Mouse (Mus musculus) adrenal gland, adult 10 weeks (tissue): ENCODE data around the gene Prss1. TPM values are rescaled to one million over a fixed set of nuclear protein-coding genes. Genes with fewer than 3 reads are reported as not detected.

Experiments
- polyA plus RNA-seq: library from polyadenylated mRNA; stranded (reverse); fragments of 350-450 nt; fragmentation: Illumina TruSeq; extraction: RNeasy Lipid Tissue Mini Kit (QIAGEN cat#74804); gene quantifications from one replicate; pipeline ENCODE4 v1.2.3, GENCODE M21; 2014; ENCODE audit warnings: low read depth, low replicate concordance

The Prss1 gene
- not detected for polyA plus RNA-seq

GRCm38 (mm10) chr6:41458632-41459031 lies at the start of gene Prss1:
Gene Prss1, plus strand, starts transcription at chr6:41458932.

GRCm38 (mm10) chr6:41446045-41446444 lies 12.7 kb upstream of the Prss1 start, which contains the start of gene Gm10334:
Gene Gm10334, minus strand, starts transcription at chr6:41446145.

Other genes with a start within 250 kb of the Prss1 start
- not detected for gene Try4, start 156.7 kb upstream of the Prss1 start, polyA plus RNA-seq
- gene Try5, start 142.1 kb upstream of the Prss1 start, polyA plus RNA-seq = 0.87 TPM
- gene Try10, start 104.8 kb upstream of the Prss1 start, polyA plus RNA-seq = not detected
- gene Prss3, start 81.3 kb upstream of the Prss1 start, polyA plus RNA-seq = not detected
- not detected for gene Gm5771, start 66.6 kb upstream of the Prss1 start, polyA plus RNA-seq
- not detected for gene Gm10334, start 12.8 kb upstream of the Prss1 start, polyA plus RNA-seq
- 1.1 TPM for gene Prss2, start 62.9 kb downstream of the Prss1 start, polyA plus RNA-seq
- gene Ephb6, start 146.6 kb downstream of the Prss1 start, polyA plus RNA-seq = 0.23 TPM
- not detected for gene Trpv6, start 177.5 kb downstream of the Prss1 start, polyA plus RNA-seq
- not detected for gene Trpv5, start 221.8 kb downstream of the Prss1 start, polyA plus RNA-seq
- not detected for gene Llcfc1, start 225.5 kb downstream of the Prss1 start, polyA plus RNA-seq
- gene Kel, start 245.4 kb downstream of the Prss1 start, polyA plus RNA-seq = not detected